Mouse (Mus musculus): ENCODE data around the gene Ddx6. TPM values are rescaled to one million over a fixed set of nuclear protein-coding genes. Genes with fewer than 3 reads are reported as not detected.
"Not testable (repeated sequence)": the region's sequence is repeated elsewhere in the genome, so short reads cannot be mapped to it uniquely, and the experiment has no call there.

The Ddx6 gene
- polyA plus RNA-seq, 1 experiment from 2014 or later, result 32.7 TPM

DNA sequence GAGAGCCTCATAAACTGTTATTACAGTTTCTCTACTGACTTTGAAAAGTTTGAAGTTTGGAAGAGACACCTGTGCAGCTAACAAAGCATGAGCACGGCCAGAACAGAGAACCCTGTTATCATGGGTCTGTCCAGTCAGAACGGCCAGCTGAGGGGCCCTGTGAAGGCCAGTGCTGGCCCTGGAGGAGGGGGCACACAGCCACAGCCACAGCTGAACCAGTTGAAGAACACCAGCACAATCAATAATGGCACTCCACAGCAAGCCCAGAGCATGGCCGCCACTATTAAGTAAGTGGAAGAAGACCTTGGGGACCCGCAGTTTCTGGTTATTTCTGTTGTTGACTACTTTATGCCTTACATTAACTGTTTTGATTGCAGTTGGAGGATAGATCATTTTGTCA is 2.6 kb downstream of the Ddx6 start:
- WGBS, result 72% methylated on average over 4 of the region's 4 CpGs
- H3K9me3 ChIP-seq (ENCODE audit: control insufficient read depth, low read length), result no peaks in the 10 kb centered on the region
- H3K27me3 ChIP-seq (ENCODE audit: control insufficient read depth, insufficient read depth, low read length), result no peaks in the 10 kb centered on the region
- H3K4me1 ChIP-seq (replicated peaks; ENCODE audit: control insufficient read depth, insufficient read depth, low read length), result peaks cover 4% of the 10 kb centered on the region; the same call in 1 of the 2 replicates
- no peak overlapping the region for H3K9ac ChIP-seq (ENCODE audit: low read depth, low read length)
- no peak for DNase-seq (ENCODE audit: low spot score)
- 0 out of 2 replicates have a peak overlapping the region, but pooled peaks have one; percentile 15 for H3K4me2 ChIP-seq (replicated peaks; ENCODE audit: low read depth, low read length)
- H3K36me3 ChIP-seq (ENCODE audit: control insufficient read depth, insufficient read depth, low read length), result peaks cover 3% of the 10 kb centered on the region; the same call in 1 of the 2 replicates
- no peak for ATAC-seq (ENCODE audit: low FRiP score)
- H3K27ac ChIP-seq (ENCODE audit: low read depth, low read length), result no peak overlapping the region
- 0 out of 2 replicates have a peak overlapping the region, but pooled peaks have one; percentile 6 for H3K4me3 ChIP-seq (ENCODE audit: low read depth, low read length)

GRCm38 (mm10) chr9:44610371-44610770 is 5.7 kb downstream of the Ddx6 start:
- no peaks in the 10 kb centered on the region for H3K9me3 ChIP-seq (ENCODE audit: control insufficient read depth, low read length)
- ATAC-seq (ENCODE audit: low FRiP score) (no peak), DNase-seq (ENCODE audit: low spot score) (no peak)
- no peak overlapping the region for H3K4me2 ChIP-seq (replicated peaks; ENCODE audit: low read depth, low read length)
- no peak overlapping the region for H3K4me3 ChIP-seq (ENCODE audit: low read depth, low read length)
- H3K4me1 ChIP-seq (replicated peaks; ENCODE audit: control insufficient read depth, insufficient read depth, low read length), result no peaks in the 10 kb centered on the region
- no peaks in the 10 kb centered on the region for H3K27me3 ChIP-seq (ENCODE audit: control insufficient read depth, insufficient read depth, low read length)
- peaks cover 6% of the 10 kb centered on the region; the same call in 1 of the 2 replicates for H3K36me3 ChIP-seq (ENCODE audit: control insufficient read depth, insufficient read depth, low read length)
- 98% methylated on average over 25 of the region's 25 CpGs for WGBS
- no peak overlapping the region for H3K27ac ChIP-seq (ENCODE audit: low read depth, low read length)
- H3K9ac ChIP-seq (ENCODE audit: low read depth, low read length), result no peak overlapping the region

- not testable (repeated sequence) for ATAC-seq (ENCODE audit: low FRiP score); H3K4me2 ChIP-seq (replicated peaks; ENCODE audit: low read depth, low read length); H3K27ac ChIP-seq (ENCODE audit: low read depth, low read length); H3K4me3 ChIP-seq (ENCODE audit: low read depth, low read length); H3K4me1 ChIP-seq (replicated peaks; ENCODE audit: control insufficient read depth, insufficient read depth, low read length); H3K9ac ChIP-seq (ENCODE audit: low read depth, low read length); H3K27me3 ChIP-seq (ENCODE audit: control insufficient read depth, insufficient read depth, low read length); H3K36me3 ChIP-seq (ENCODE audit: control insufficient read depth, insufficient read depth, low read length); DNase-seq (ENCODE audit: low spot score); H3K9me3 ChIP-seq (ENCODE audit: control insufficient read depth, low read length)
- 100% methylated on average over 1 of the region's 1 CpGs for WGBS
Observed at GRCm38 (mm10) chr9:44613081-44613480, 8.4 kb downstream of the Ddx6 start.

DNA sequence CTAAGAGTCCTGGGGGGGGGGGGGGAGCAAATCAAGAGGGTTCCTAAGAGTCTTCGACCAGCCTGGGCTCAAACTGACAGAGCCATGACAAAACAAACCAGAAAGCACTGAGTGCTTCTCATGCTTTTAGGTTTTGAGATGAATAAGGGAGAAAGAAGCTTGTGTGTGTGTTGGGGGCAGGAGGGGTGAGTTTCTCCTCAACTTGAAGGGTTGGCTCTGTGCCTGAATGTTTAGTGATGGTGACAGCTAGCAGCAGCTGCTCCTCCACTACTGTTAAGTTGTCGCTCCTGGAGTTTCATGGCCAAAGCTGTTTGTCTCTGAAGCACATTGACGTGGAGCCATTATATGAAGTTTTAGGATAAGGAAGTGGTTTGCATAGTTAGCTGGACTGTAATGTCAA is 16.4 kb downstream of the Ddx6 start:
- ATAC-seq (ENCODE audit: low FRiP score), result no peak
- 88% methylated on average over 3 of the region's 3 CpGs for WGBS

DNA sequence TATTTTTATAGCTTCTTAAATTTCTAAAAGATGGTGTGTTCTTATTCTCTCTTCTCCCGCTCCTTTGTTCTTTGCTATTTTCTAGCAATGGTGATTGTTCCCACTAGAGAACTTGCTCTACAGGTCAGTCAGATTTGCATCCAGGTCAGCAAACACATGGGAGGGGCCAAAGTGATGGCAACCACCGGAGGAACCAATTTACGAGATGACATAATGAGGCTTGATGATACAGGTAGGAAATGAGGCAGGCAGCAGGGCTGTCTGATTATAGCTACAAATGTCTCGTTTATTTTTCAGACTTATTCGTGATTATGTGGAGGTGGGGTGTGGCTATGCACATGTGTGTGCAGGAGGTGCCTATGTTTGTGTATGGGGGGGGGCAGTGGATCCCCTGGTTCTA is 19.7 kb downstream of the Ddx6 start:
- H3K36me3 ChIP-seq (ENCODE audit: control insufficient read depth, insufficient read depth, low read length), result peaks cover 11% of the 10 kb centered on the region; the same call in 1 of the 2 replicates
- DNase-seq (ENCODE audit: low spot score), result no peak
- H3K27me3 ChIP-seq (ENCODE audit: control insufficient read depth, insufficient read depth, low read length), result no peaks in the 10 kb centered on the region
- no peak overlapping the region for H3K9ac ChIP-seq (ENCODE audit: low read depth, low read length)
- H3K4me3 ChIP-seq (ENCODE audit: low read depth, low read length), result no peak overlapping the region
- H3K4me2 ChIP-seq (replicated peaks; ENCODE audit: low read depth, low read length), result no peak overlapping the region
- H3K27ac ChIP-seq (ENCODE audit: low read depth, low read length), result no peak overlapping the region
- ATAC-seq (ENCODE audit: low FRiP score), result no peak
- H3K9me3 ChIP-seq (ENCODE audit: control insufficient read depth, low read length), result no peaks in the 10 kb centered on the region
- H3K4me1 ChIP-seq (replicated peaks; ENCODE audit: control insufficient read depth, insufficient read depth, low read length), result no peaks in the 10 kb centered on the region
- 92% methylated on average over 5 of the region's 5 CpGs for WGBS

More for the DNA sequence above, 16.4 kb downstream of the Ddx6 start:
- Histone ChIP-seq H3K4me1 (replicated peaks; ENCODE audit: control insufficient read depth, insufficient read depth, low read length) (no peaks in the 10 kb centered on the region), H3K27me3 (ENCODE audit: control insufficient read depth, insufficient read depth, low read length) (no peaks in the 10 kb centered on the region), H3K4me3 (ENCODE audit: low read depth, low read length) (no peak overlapping the region), H3K9ac (ENCODE audit: low read depth, low read length) (no peak overlapping the region), H3K4me2 (replicated peaks; ENCODE audit: low read depth, low read length) (no peak overlapping the region), H3K36me3 (ENCODE audit: control insufficient read depth, insufficient read depth, low read length) (peaks cover 15% of the 10 kb centered on the region), H3K9me3 (ENCODE audit: control insufficient read depth, low read length) (no peaks in the 10 kb centered on the region), H3K27ac (ENCODE audit: low read depth, low read length) (no peak overlapping the region)
- no peak for DNase-seq (ENCODE audit: low spot score)

DNA sequence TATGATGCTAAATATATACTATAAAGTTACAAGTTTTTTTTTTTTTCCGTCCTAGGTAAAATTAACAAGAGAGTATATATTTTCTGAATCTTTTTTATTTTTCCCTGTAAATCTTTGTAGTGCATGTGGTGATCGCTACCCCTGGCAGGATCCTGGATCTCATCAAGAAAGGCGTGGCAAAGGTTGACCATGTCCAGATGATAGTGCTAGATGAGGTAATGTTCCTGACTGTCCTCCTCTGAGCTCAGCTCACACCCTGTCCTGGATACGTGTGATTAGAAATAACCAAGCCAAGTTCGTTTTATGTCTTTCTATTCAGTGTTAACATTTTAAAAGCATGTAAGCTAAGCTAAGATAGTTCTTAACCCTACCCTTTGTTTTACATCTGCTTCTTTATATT is 21.6 kb downstream of the Ddx6 start:
- H3K27me3 ChIP-seq (ENCODE audit: control insufficient read depth, insufficient read depth, low read length), result no peaks in the 10 kb centered on the region
- DNase-seq (ENCODE audit: low spot score) (no peak), ATAC-seq (ENCODE audit: low FRiP score) (no peak)
- no peak overlapping the region for H3K4me2 ChIP-seq (replicated peaks; ENCODE audit: low read depth, low read length)
- no peak overlapping the region for H3K27ac ChIP-seq (ENCODE audit: low read depth, low read length)
- H3K4me3 ChIP-seq (ENCODE audit: low read depth, low read length), result no peak overlapping the region
- H3K9ac ChIP-seq (ENCODE audit: low read depth, low read length), result no peak overlapping the region
- peaks cover 14% of the 10 kb centered on the region; the same call in 1 of the 2 replicates for H3K36me3 ChIP-seq (ENCODE audit: control insufficient read depth, insufficient read depth, low read length)
- H3K4me1 ChIP-seq (replicated peaks; ENCODE audit: control insufficient read depth, insufficient read depth, low read length), result no peaks in the 10 kb centered on the region
- H3K9me3 ChIP-seq (ENCODE audit: control insufficient read depth, low read length), result no peaks in the 10 kb centered on the region
- 92% methylated on average over 5 of the region's 5 CpGs for WGBS

- ATAC-seq (ENCODE audit: low FRiP score) (no peak), DNase-seq (ENCODE audit: low spot score) (no peak)
- Histone ChIP-seq H3K27ac (ENCODE audit: low read depth, low read length) (no peak overlapping the region), H3K4me1 (replicated peaks; ENCODE audit: control insufficient read depth, insufficient read depth, low read length) (no peaks in the 10 kb centered on the region), H3K9me3 (ENCODE audit: control insufficient read depth, low read length) (no peaks in the 10 kb centered on the region), H3K27me3 (ENCODE audit: control insufficient read depth, insufficient read depth, low read length) (no peaks in the 10 kb centered on the region), H3K4me3 (ENCODE audit: low read depth, low read length) (no peak overlapping the region), H3K36me3 (ENCODE audit: control insufficient read depth, insufficient read depth, low read length) (peaks cover 19% of the 10 kb centered on the region; the same call in 1 of the 2 replicates), H3K4me2 (replicated peaks; ENCODE audit: low read depth, low read length) (no peak overlapping the region), H3K9ac (ENCODE audit: low read depth, low read length) (no peak overlapping the region)
- WGBS, result 87% methylated on average over 15 of the region's 15 CpGs
Observed at GRCm38 (mm10) chr9:44637551-44638169, 33.0 kb downstream of the Ddx6 start.

GRCm38 (mm10) chr9:44638726-44639125 is 34.0 kb downstream of the Ddx6 start:
- H3K9me3 ChIP-seq (ENCODE audit: control insufficient read depth, low read length); H3K27me3 ChIP-seq (ENCODE audit: control insufficient read depth, insufficient read depth, low read length); DNase-seq (ENCODE audit: low spot score); H3K4me1 ChIP-seq (replicated peaks; ENCODE audit: control insufficient read depth, insufficient read depth, low read length); H3K27ac ChIP-seq (ENCODE audit: low read depth, low read length); H3K4me3 ChIP-seq (ENCODE audit: low read depth, low read length); H3K4me2 ChIP-seq (replicated peaks; ENCODE audit: low read depth, low read length); ATAC-seq (ENCODE audit: low FRiP score); H3K9ac ChIP-seq (ENCODE audit: low read depth, low read length): not testable (repeated sequence)
- 97% methylated on average over 9 of the region's 9 CpGs for WGBS
- H3K36me3 ChIP-seq (ENCODE audit: control insufficient read depth, insufficient read depth, low read length), result peaks cover 19% of the 10 kb centered on the region; the same call in 1 of the 2 replicates

GRCm38 (mm10) chr9:44640028-44640427 is 35.3 kb downstream of the Ddx6 start:
- ATAC-seq (ENCODE audit: low FRiP score); H3K9me3 ChIP-seq (ENCODE audit: control insufficient read depth, low read length); H3K4me2 ChIP-seq (replicated peaks; ENCODE audit: low read depth, low read length); H3K27me3 ChIP-seq (ENCODE audit: control insufficient read depth, insufficient read depth, low read length); H3K4me3 ChIP-seq (ENCODE audit: low read depth, low read length); H3K27ac ChIP-seq (ENCODE audit: low read depth, low read length); H3K4me1 ChIP-seq (replicated peaks; ENCODE audit: control insufficient read depth, insufficient read depth, low read length); DNase-seq (ENCODE audit: low spot score); H3K9ac ChIP-seq (ENCODE audit: low read depth, low read length): not testable (repeated sequence)
- H3K36me3 ChIP-seq (ENCODE audit: control insufficient read depth, insufficient read depth, low read length), result peaks cover 16% of the 10 kb centered on the region; the same call in 1 of the 2 replicates
- 92% methylated on average over 1 of the region's 1 CpGs for WGBS

Data from hindbrain, embryonic 11.5 days (tissue).